Mouse (Mus musculus) stomach, postnatal 0 days (tissue): ENCODE measurements around the gene Ctnnb1.

Experiments
- CTCF ChIP-seq: IDR thresholded peaks from 2 replicates; pipeline ENCODE4 v1.5.1; 2016; ENCODE audit warnings: antibody characterized with exemption, low read depth, mild to moderate bottlenecking, moderate library complexity
- EP300 ChIP-seq: optimal IDR thresholded peaks from 2 replicates; pipeline ENCODE3; 2016; ENCODE audit warnings: antibody characterized with exemption

DNA sequence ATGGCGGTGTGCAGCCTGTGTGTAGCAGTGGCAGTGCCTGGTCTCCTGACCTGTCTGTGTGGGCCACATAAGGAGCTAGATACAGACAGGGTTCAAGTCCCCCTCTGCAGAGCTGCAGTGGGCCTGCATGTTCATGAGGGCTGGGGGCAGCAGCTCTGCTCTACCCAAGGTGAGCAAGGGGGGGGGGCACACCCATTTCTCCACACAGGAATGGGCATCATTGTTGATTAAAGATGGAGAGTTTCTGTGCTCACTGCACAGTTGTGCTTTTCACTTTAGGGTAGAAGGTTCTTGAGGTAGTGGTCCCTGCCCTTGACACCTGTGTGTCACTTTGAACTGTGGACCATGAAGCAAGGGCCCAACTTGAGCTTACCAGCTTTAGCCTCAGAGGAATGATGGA lies 19.8 kb downstream of the Ctnnb1 start:
- TF ChIP-seq CTCF, result no peak
- no peak for TF ChIP-seq EP300
